Mouse (Mus musculus): ENCODE results near the gene 2610008E11Rik. TPM values are rescaled to one million over a fixed set of nuclear protein-coding genes. Genes with fewer than 3 reads are reported as not detected.
A peak's percentile ranks its signal among the peaks of the same experiment; 100 is the strongest.

Gene 2610008E11Rik
- total and polyA plus RNA-seq, 3 experiments = 1.4 to 1.7 TPM; not detected in 1

- TF ChIP-seq BHLHE40 (IDR thresholded peaks at IDR 0.05; ENCODE audit: borderline replicate concordance, low read depth, low read length) = no peak
- no peak for TF ChIP-seq USF2 (IDR thresholded peaks at IDR 0.05; ENCODE audit: borderline replicate concordance in 1 of 2, insufficient read depth in 1 of 2, low read depth in 1 of 2, low read length in 2 of 2)
- TF ChIP-seq E2F4 (IDR thresholded peaks at IDR 0.05; ENCODE audit: borderline replicate concordance, low read depth, low read length) = no peak
These were observed 9.2 kb upstream of the 2610008E11Rik start (continued) for GRCm38 (mm10) chr10:79106325-79107282.

GRCm38 (mm10) chr10:79096706-79097105, 694 bp downstream of the 2610008E11Rik start:
- Histone ChIP-seq H3K79me2 (ENCODE audit: control insufficient read depth, insufficient read depth, low read length, poor library complexity) (no peaks in the 10 kb centered on the region; the same call in 1 of the 2 replicates), H3K4me3 (ENCODE audit: control insufficient read depth in 1 of 2, insufficient read depth in 1 of 2, low read depth in 2 of 2, low read length in 2 of 2) (peak overlapping the region; percentile 80 to 84), H3K27me3 (ENCODE audit: control insufficient read depth in 1 of 2, insufficient read depth in 2 of 2, low read length in 2 of 2) (no peaks in the 10 kb centered on the region; a peak in 1 of 4 replicates), H3K9ac (ENCODE audit: control insufficient read depth, low read depth, low read length, poor library complexity, severe bottlenecking) (peak overlapping the region; percentile 76), H3K27ac (ENCODE audit: control insufficient read depth, low read depth, low read length) (no peak overlapping the region; the same call in 1 of the 2 replicates), H3K4me1 (ENCODE audit: control insufficient read depth in 1 of 2, insufficient read depth in 2 of 2, low read length in 2 of 2) (no peaks in the 10 kb centered on the region; a peak in 2 of 4 replicates), H3K9me3 (replicated peaks; ENCODE audit: insufficient read depth, low read length) (no peaks in the 10 kb centered on the region), H3K36me3 (ENCODE audit: control insufficient read depth in 1 of 2, insufficient read depth in 2 of 2, low read length in 2 of 2) (peaks cover 0 to 10% of the 10 kb centered on the region in 2 experiments; a peak in 2 of 4 replicates)
- no peak for DNase-seq (ENCODE audit: low read depth, low spot score)
- no peak for TF ChIP-seq MXI1 (IDR thresholded peaks at IDR 0.05; ENCODE audit: low read depth, low read length)
- TF ChIP-seq MAZ (IDR thresholded peaks at IDR 0.05; ENCODE audit: low read depth, low read length) = no peak
- no peak for TF ChIP-seq TCF12 (IDR thresholded peaks at IDR 0.05; ENCODE audit: low read depth, low read length)
- 0 out of 4 replicates have a peak, but pooled peaks of 1 of the 2 experiments have one; percentile 0 for TF ChIP-seq EP300 (IDR thresholded peaks at IDR 0.05; ENCODE audit: low read depth in 1 of 2, low read length in 2 of 2)
- no peak for TF ChIP-seq SIN3A (IDR thresholded peaks at IDR 0.05; ENCODE audit: low read length)
- no peak for TF ChIP-seq MYB (IDR thresholded peaks at IDR 0.05; ENCODE audit: low read depth, low read length)
- TF ChIP-seq UBTF (IDR thresholded peaks at IDR 0.05; ENCODE audit: borderline replicate concordance, insufficient read depth, low read depth, low read length) = no peak
- no peak for TF ChIP-seq POLR2AphosphoS5 (IDR thresholded peaks at IDR 0.05; ENCODE audit: borderline replicate concordance, low read depth, low read length)
- TF ChIP-seq NELFE (IDR thresholded peaks at IDR 0.05; ENCODE audit: low read depth, low read length) = no peak
- TF ChIP-seq MYC (IDR thresholded peaks at IDR 0.05; ENCODE audit: low read depth, low read length) = no peak
- no peak for TF ChIP-seq BHLHE40 (IDR thresholded peaks at IDR 0.05; ENCODE audit: borderline replicate concordance, low read depth, low read length)
- 0 out of 2 replicates have a peak, but pooled peaks have one; percentile 27 for TF ChIP-seq GATA1 (IDR thresholded peaks at IDR 0.05; ENCODE audit: low read depth, low read length)
- TF ChIP-seq RCOR1 (IDR thresholded peaks at IDR 0.05; ENCODE audit: low read depth, low read length) = peak; percentile 21; the same call in 1 of the 2 replicates
